ENCODE assay signal across 21 mouse cellular contexts in genomic region chr19:25327633-25328032, GRCm38 (mm10).
DNase-seq lines count a peak whose midpoint lies in the region; ATAC-seq and TF ChIP-seq lines count a peak whose summit lies in the region.
"Had no signal": no experiment of that assay in that cellular context is flagged by ENCODE, and none has a peak within 500 bp of the region (broad histone marks: within the 10 kb centered on the region; RNA-seq: fewer than 3 reads in every experiment).

No protein-coding gene starts in this region.

- 58% methylated on average over 6 of the region's 6 CpGs for WGBS in intestine, embryonic 16.5 days
- WGBS in intestine, embryonic 15.5 days = 62% methylated on average over 6 of the region's 6 CpGs
- 64% methylated on average over 6 of the region's 6 CpGs for WGBS in lung, adult 2 months

- H3K4me1 ChIP-seq in intestine, embryonic 16.5 days (ENCODE audit: control insufficient read depth, insufficient read depth, low read length) = 0 out of 2 replicates have a peak, but pooled peaks cover 2% of the 10 kb centered on the region
- H3K4me1 ChIP-seq in intestine, embryonic 15.5 days (replicated peaks) = peaks cover 3% of the 10 kb centered on the region
- no peaks in the 10 kb centered on the region for H3K4me1 ChIP-seq in lung, adult 2 months (ENCODE audit: control insufficient read depth, insufficient read depth, low read length)
- H3K4me1 ChIP-seq in ES-Bruce4 (ENCODE audit: control insufficient read depth, insufficient read depth, low read length) = no peaks in the 10 kb centered on the region

- TF ChIP-seq POLR2A in lung, adult 2 months (IDR thresholded peaks at IDR 0.05; ENCODE audit: borderline replicate concordance, extremely low read depth, low read depth, low read length) = no peak
- no peak for TF ChIP-seq POLR2A in ES-Bruce4 (IDR thresholded peaks at IDR 0.05; ENCODE audit: insufficient read depth, low read length)
- TF ChIP-seq POLR2A in brain, embryonic 14.5 days (IDR thresholded peaks at IDR 0.05; ENCODE audit: borderline replicate concordance, extremely low read depth, insufficient read depth, insufficient read length, poor library complexity, severe bottlenecking) = no peak

- no peak overlapping the region for H3K4me3 ChIP-seq in intestine, embryonic 16.5 days (ENCODE audit: low read length)
- H3K4me3 ChIP-seq in intestine, embryonic 15.5 days (replicated peaks) = no peak overlapping the region
- H3K4me3 ChIP-seq in lung, adult 2 months (replicated peaks; ENCODE audit: extremely low read depth, low read depth, low read length) = no peak overlapping the region
- no peak overlapping the region for H3K4me3 ChIP-seq in ES-Bruce4 (ENCODE audit: low read depth, low read length)
- H3K4me3 ChIP-seq: erythroblast, embryonic 14.5 days; heart, embryonic 12.5 days; myocyte; neural tube, embryonic 15.5 days had no signal

- no peak for DNase-seq in lung, adult 2 months
- no peak for DNase-seq in lung, postnatal 10 days
- DNase-seq in brain, embryonic 14.5 days (ENCODE audit: low read depth) = no peak
- no peak for DNase-seq in adrenal gland, postnatal 36 days
- DNase-seq: adrenal gland, adult 2 months; cerebellum, adult 18-20 months; heart, postnatal 36 days; kidney, postnatal 10 days; lung, postnatal 36 days; thymus, adult 2 months had no signal

- no peaks in the 10 kb centered on the region for H3K9me3 ChIP-seq in intestine, embryonic 16.5 days (ENCODE audit: control insufficient read depth, low read length)
- no peaks in the 10 kb centered on the region for H3K9me3 ChIP-seq in intestine, embryonic 15.5 days
- H3K9me3 ChIP-seq in ES-Bruce4 (replicated peaks; ENCODE audit: control insufficient read depth, insufficient read depth, low read length, poor library complexity, severe bottlenecking) = no peaks in the 10 kb centered on the region
- H3K9me3 ChIP-seq: heart, embryonic 12.5 days; neural tube, embryonic 15.5 days had no signal

- no peaks in the 10 kb centered on the region for H3K36me3 ChIP-seq in intestine, embryonic 16.5 days (ENCODE audit: control insufficient read depth, insufficient read depth, low read length)
- no peaks in the 10 kb centered on the region for H3K36me3 ChIP-seq in intestine, embryonic 15.5 days
- no peaks in the 10 kb centered on the region for H3K36me3 ChIP-seq in ES-Bruce4 (ENCODE audit: control insufficient read depth, insufficient read depth, low read length, poor library complexity, severe bottlenecking)
- H3K36me3 ChIP-seq: G1E; heart, embryonic 12.5 days; neural tube, embryonic 15.5 days had no signal

- no peaks in the 10 kb centered on the region for H3K27me3 ChIP-seq in intestine, embryonic 16.5 days (replicated peaks; ENCODE audit: control insufficient read depth, insufficient read depth, low read length)
- no peaks in the 10 kb centered on the region for H3K27me3 ChIP-seq in intestine, embryonic 15.5 days (replicated peaks)
- no peaks in the 10 kb centered on the region for H3K27me3 ChIP-seq in ES-Bruce4 (ENCODE audit: control insufficient read depth, insufficient read depth, low read length, poor library complexity, severe bottlenecking)
- H3K27me3 ChIP-seq: heart, embryonic 12.5 days; neural tube, embryonic 15.5 days had no signal

- no peak overlapping the region for H3K4me2 ChIP-seq in intestine, embryonic 16.5 days (ENCODE audit: low read depth, low read length)
- H3K4me2 ChIP-seq in intestine, embryonic 15.5 days (replicated peaks) = no peak overlapping the region
- H3K4me2 ChIP-seq: heart, embryonic 12.5 days; midbrain, embryonic 11.5 days; neural tube, embryonic 15.5 days had no signal

- 0 out of 2 replicates have a peak, but pooled peaks have one; percentile 6 for TF ChIP-seq CTCF in lung, adult 2 months (IDR thresholded peaks at IDR 0.05; ENCODE audit: insufficient read depth, low read length)
- TF ChIP-seq CTCF in ES-Bruce4 (IDR thresholded peaks at IDR 0.05; ENCODE audit: low read depth, low read length) = peak; percentile 59
- peak; percentile 2; the same call in 1 of the 2 replicates for TF ChIP-seq CTCF in brain, embryonic 14.5 days (IDR thresholded peaks at IDR 0.05; ENCODE audit: borderline replicate concordance, extremely low read depth, insufficient read depth, insufficient read length)

- H3K27ac ChIP-seq in intestine, embryonic 16.5 days (ENCODE audit: low read length) = no peak overlapping the region
- H3K27ac ChIP-seq in intestine, embryonic 15.5 days = no peak overlapping the region
- no peak overlapping the region for H3K27ac ChIP-seq in ES-Bruce4 (ENCODE audit: insufficient read depth, low read length)
- H3K27ac ChIP-seq: neural tube, embryonic 15.5 days had no signal

- TF ChIP-seq EP300 in ES-Bruce4 (IDR thresholded peaks at IDR 0.05; ENCODE audit: insufficient read depth, low read depth, low read length) = no peak

- H3K9ac ChIP-seq in intestine, embryonic 16.5 days (ENCODE audit: low read depth, low read length) = no peak overlapping the region
- H3K9ac ChIP-seq in intestine, embryonic 15.5 days = no peak overlapping the region
- H3K9ac ChIP-seq in ES-Bruce4 (ENCODE audit: low read depth, poor library complexity, severe bottlenecking) = no peak overlapping the region
- H3K9ac ChIP-seq: heart, embryonic 12.5 days; neural tube, embryonic 15.5 days had no signal

- ATAC-seq in intestine, embryonic 16.5 days = peak; percentile 36; the same call in 1 of the 2 replicates
- ATAC-seq in intestine, embryonic 15.5 days = no peak
- no peak for ATAC-seq in monocyte, adult 5-6 weeks (replicated peaks; ENCODE audit: insufficient number of reproducible peaks, low FRiP score, low TSS enrichment, poor library complexity, severe bottlenecking)
- ATAC-seq: forebrain, embryonic 14.5 days had no signal

Comparison
In these comparisons a context has a peak if more than half of its experiments do, and no peak if none do; other contexts are left out.
1. CTCF ChIP-seq: peak in every context shown above with its lines; median percentile 59 in ES-Bruce4; 6 in lung, adult 2 months; 2 in brain, embryonic 14.5 days.